Mouse (Mus musculus) forebrain, embryonic 13.5 days (tissue): ENCODE data around the gene Slc41a1. TPM values are rescaled to one million over a fixed set of nuclear protein-coding genes. Genes with fewer than 3 reads are reported as not detected.
A peak's percentile ranks its signal among the peaks of the same experiment; 100 is the strongest.
"Not testable (repeated sequence)": the region's sequence is repeated elsewhere in the genome, so short reads cannot be mapped to it uniquely, and the experiment has no call there.

Experiments used
- ATAC-seq: fragments of 200-750 bp; cut with Nextera tagmentation; 2 replicates; pipeline ENCODE4 v1.8.0; 2017
- H3K27ac ChIP-seq: fragments of 300-500 bp; sonication (generic); 2 replicates; pipeline ENCODE4 v1.5.1; 2015; ENCODE audit warnings: inconsistent platforms, mild to moderate bottlenecking, moderate library complexity
- H3K27me3 ChIP-seq: fragments of 300-500 bp; sonication (generic); 2 replicates; pipeline ENCODE4 v1.6.1; 2015; ENCODE audit warnings: mild to moderate bottlenecking, inconsistent platforms
- H3K36me3 ChIP-seq: fragments of 300-500 bp; sonication (generic); 2 replicates; pipeline ENCODE4 v1.6.1; 2015; ENCODE audit warnings: mild to moderate bottlenecking, inconsistent platforms; ENCODE audit not compliant: poor library complexity, severe bottlenecking
- H3K4me1 ChIP-seq: fragments of 300-500 bp; sonication (generic); 2 replicates; pipeline ENCODE4 v1.6.1; 2015; ENCODE audit warnings: inconsistent platforms
- H3K4me2 ChIP-seq: fragments of 300-500 bp; sonication (generic); 2 replicates; pipeline ENCODE4 v1.6.1; 2015; ENCODE audit warnings: inconsistent platforms, mild to moderate bottlenecking, moderate library complexity
- H3K4me3 ChIP-seq: fragments of 300-500 bp; sonication (generic); 2 replicates; pipeline ENCODE4 v1.5.1; 2015; ENCODE audit warnings: mild to moderate bottlenecking, inconsistent platforms
- H3K9ac ChIP-seq: fragments of 300-500 bp; sonication (generic); 2 replicates; pipeline ENCODE4 v1.6.1; 2015; ENCODE audit warnings: mild to moderate bottlenecking, inconsistent platforms
- H3K9me3 ChIP-seq: fragments of 300-500 bp; sonication (generic); replicated peaks from 2 replicates; pipeline ENCODE4 v1.6.1; 2016; ENCODE audit warnings: inconsistent platforms
- WGBS: fragments of 180-500 bp; shearing (Covaris S2); methylation state at CpG from one replicate; pipeline ENCODE4 v1.1.7; 2015; 5-methylcytosine and 5-hydroxymethylcytosine counted together
- polyA plus RNA-seq: library from polyadenylated mRNA; unstranded; fragments of >200 nt; fragmentation: Nextera tagmentation; extraction: Ambion mirVana; gene quantifications from 2 replicates; pipeline ENCODE4 v1.2.1, GENCODE M21; 2015

Slc41a1 gene
- polyA plus RNA-seq, 1 experiment from 2014 or later = 10.5 TPM

DNA sequence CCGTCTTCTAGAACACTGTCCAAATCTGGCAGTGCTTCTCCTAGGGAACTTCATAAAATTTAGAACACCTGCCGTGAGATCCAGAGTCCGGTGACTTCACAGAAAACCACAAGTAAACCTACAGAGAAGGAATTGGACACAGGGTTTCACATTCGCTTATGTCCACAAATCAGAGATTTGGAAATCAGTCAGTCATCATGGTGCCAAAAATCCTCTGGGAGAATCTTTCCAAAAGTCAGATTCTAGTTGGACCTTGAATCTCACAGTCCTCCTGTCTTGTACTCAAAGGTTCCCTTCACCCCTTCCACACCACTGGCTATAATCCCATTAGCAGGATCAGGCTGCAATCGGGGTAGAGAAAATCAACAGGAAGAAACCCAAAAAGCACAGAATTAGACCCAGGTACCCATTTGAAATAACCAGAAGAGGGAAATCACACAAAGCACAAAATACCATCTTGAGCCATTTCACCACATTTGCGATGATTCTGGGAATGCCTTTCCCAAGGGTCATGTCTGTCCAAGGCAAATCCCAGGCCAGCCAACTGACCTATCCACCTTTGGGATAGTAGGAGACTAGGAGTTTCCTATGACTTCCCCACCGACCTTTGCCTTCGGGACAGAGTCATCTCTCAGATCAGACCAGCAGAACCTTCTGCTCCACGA, 14.5 kb upstream of the Slc41a1 start:
- no peaks in the 10 kb centered on the region for H3K27me3 ChIP-seq
- no peaks in the 10 kb centered on the region for H3K9me3 ChIP-seq
- ATAC-seq = no peak

GRCm38 (mm10) chr1:131813731-131814130, 13.6 kb upstream of the Slc41a1 start:
- ATAC-seq = no peak
- H3K27me3 ChIP-seq = no peaks in the 10 kb centered on the region

More for the DNA sequence above, 14.5 kb upstream of the Slc41a1 start:
- Histone ChIP-seq H3K4me2 (no peak overlapping the region), H3K9ac (no peak overlapping the region), H3K27ac (no peak overlapping the region), H3K36me3 (no peaks in the 10 kb centered on the region), H3K4me1 (no peaks in the 10 kb centered on the region), H3K4me3 (no peak overlapping the region)
- 81% methylated on average over 9 of the region's 9 CpGs for WGBS

GRCm38 (mm10) chr1:131814191-131814590, 13.1 kb upstream of the Slc41a1 start:
- no peak overlapping the region for H3K9ac ChIP-seq
- H3K27me3 ChIP-seq = no peaks in the 10 kb centered on the region
- WGBS = 89% methylated on average over 3 of the region's 3 CpGs
- H3K4me1 ChIP-seq = no peaks in the 10 kb centered on the region
- H3K4me2 ChIP-seq = no peak overlapping the region
- no peak for ATAC-seq
- H3K27ac ChIP-seq = no peak overlapping the region
- H3K9me3 ChIP-seq = 0 out of 2 replicates have a peak, but pooled peaks cover 2% of the 10 kb centered on the region
- H3K4me3 ChIP-seq = no peak overlapping the region
- no peaks in the 10 kb centered on the region for H3K36me3 ChIP-seq

More at GRCm38 (mm10) chr1:131813731-131814130, 13.6 kb upstream of the Slc41a1 start:
- Histone ChIP-seq H3K4me3 (no peak overlapping the region), H3K4me2 (no peak overlapping the region), H3K9ac (no peak overlapping the region), H3K4me1 (no peaks in the 10 kb centered on the region), H3K27ac (no peak overlapping the region), H3K36me3 (no peaks in the 10 kb centered on the region), H3K9me3 (no peaks in the 10 kb centered on the region)
- 91% methylated on average over 4 of the region's 4 CpGs for WGBS

DNA sequence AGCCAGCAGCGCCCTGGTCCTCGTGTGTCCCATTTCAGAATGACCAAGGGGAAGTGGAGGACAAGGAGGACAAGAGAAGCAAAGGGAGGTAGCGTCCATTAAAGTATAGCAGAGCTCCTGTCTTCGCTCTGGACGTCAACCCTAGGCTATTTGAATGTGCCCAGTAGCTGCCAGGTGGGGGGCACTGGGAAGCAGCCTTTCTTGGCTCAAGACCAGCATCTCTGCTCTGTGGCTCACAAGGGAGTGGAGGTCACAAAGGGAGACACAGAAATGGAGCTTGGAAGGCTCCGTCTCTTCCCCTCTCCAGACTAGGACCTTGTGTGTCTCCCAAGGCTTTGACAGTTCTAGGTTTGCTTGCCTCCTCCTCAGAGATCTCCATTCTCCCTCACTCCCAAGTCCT, 10.4 kb upstream of the Slc41a1 start:
- H3K4me1 ChIP-seq = no peaks in the 10 kb centered on the region
- H3K27me3 ChIP-seq = no peaks in the 10 kb centered on the region
- H3K27ac ChIP-seq = no peak overlapping the region
- no peak for ATAC-seq
- no peaks in the 10 kb centered on the region for H3K36me3 ChIP-seq
- 75% methylated on average over 6 of the region's 6 CpGs for WGBS
- H3K4me3 ChIP-seq = no peak overlapping the region
- H3K4me2 ChIP-seq = no peak overlapping the region
- H3K9ac ChIP-seq = no peak overlapping the region
- H3K9me3 ChIP-seq = 0 out of 2 replicates have a peak, but pooled peaks cover 3% of the 10 kb centered on the region

- not testable (repeated sequence) for H3K4me1 ChIP-seq, H3K9me3 ChIP-seq, H3K9ac ChIP-seq, H3K36me3 ChIP-seq, ATAC-seq, H3K27me3 ChIP-seq, H3K4me2 ChIP-seq, H3K4me3 ChIP-seq, H3K27ac ChIP-seq
- 74% methylated on average over 9 of the region's 9 CpGs for WGBS
Observed at GRCm38 (mm10) chr1:131820353-131820752, 6.9 kb upstream of the Slc41a1 start.

DNA sequence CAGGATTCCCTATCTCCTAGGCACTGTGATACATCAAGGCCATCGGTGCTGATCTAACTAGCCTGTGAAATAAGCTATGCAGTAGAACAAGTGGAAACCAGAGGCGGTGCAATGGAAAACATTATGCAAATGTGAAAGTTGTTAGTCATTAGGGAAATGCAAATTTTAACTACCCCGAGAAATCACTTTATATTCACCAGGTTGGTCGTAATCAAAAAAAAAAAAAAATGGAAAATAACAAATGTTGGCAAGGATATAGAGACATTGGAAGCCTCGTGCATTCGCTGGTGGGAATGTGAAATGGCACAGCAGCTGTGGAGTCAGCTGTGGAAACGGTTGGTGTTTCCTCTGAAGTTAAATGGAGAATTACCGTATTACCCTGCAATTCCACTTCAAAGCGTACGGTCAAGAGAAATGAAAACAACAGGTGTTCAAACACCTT, 6.4 kb upstream of the Slc41a1 start:
- 68% methylated on average over 10 of the region's 10 CpGs for WGBS
- Histone ChIP-seq H3K27me3 (no peaks in the 10 kb centered on the region), H3K4me3 (no peak overlapping the region), H3K9ac (no peak overlapping the region), H3K4me2 (no peak overlapping the region), H3K4me1 (no peaks in the 10 kb centered on the region), H3K9me3 (0 out of 2 replicates have a peak, but pooled peaks cover 3% of the 10 kb centered on the region), H3K36me3 (no peaks in the 10 kb centered on the region), H3K27ac (no peak overlapping the region)
- peak; percentile 43; the same call in 1 of the 2 replicates for ATAC-seq

GRCm38 (mm10) chr1:131822292-131822691, 5.0 kb upstream of the Slc41a1 start:
- no peak overlapping the region for H3K4me3 ChIP-seq
- H3K27ac ChIP-seq = no peak overlapping the region
- H3K4me2 ChIP-seq = no peak overlapping the region
- no peak overlapping the region for H3K9ac ChIP-seq
- no peak for ATAC-seq
- H3K9me3 ChIP-seq = 0 out of 2 replicates have a peak, but pooled peaks cover 3% of the 10 kb centered on the region
- 77% methylated on average over 8 of the region's 8 CpGs for WGBS
- H3K36me3 ChIP-seq = no peaks in the 10 kb centered on the region
- H3K27me3 ChIP-seq = no peaks in the 10 kb centered on the region; the same call in 1 of the 2 replicates
- peaks cover 2% of the 10 kb centered on the region; the same call in 1 of the 2 replicates for H3K4me1 ChIP-seq

- H3K36me3 ChIP-seq = no peaks in the 10 kb centered on the region
- H3K4me1 ChIP-seq = peaks cover 4% of the 10 kb centered on the region; the same call in 1 of the 2 replicates
- H3K4me2 ChIP-seq = no peak overlapping the region
- H3K9ac ChIP-seq = no peak overlapping the region
- H3K9me3 ChIP-seq = 0 out of 2 replicates have a peak, but pooled peaks cover 3% of the 10 kb centered on the region
- no peaks in the 10 kb centered on the region; the same call in 1 of the 2 replicates for H3K27me3 ChIP-seq
- WGBS = 85% methylated on average over 1 of the region's 1 CpGs
- no peak for ATAC-seq
- H3K4me3 ChIP-seq = no peak overlapping the region
- H3K27ac ChIP-seq = no peak overlapping the region
Observed at GRCm38 (mm10) chr1:131822856-131823492, 4.3 kb upstream of the Slc41a1 start.

GRCm38 (mm10) chr1:131823563-131823962, 3.7 kb upstream of the Slc41a1 start:
- Histone ChIP-seq H3K4me3 (no peak overlapping the region), H3K4me2 (no peak overlapping the region), H3K9me3 (0 out of 2 replicates have a peak, but pooled peaks cover 3% of the 10 kb centered on the region), H3K4me1 (peaks cover 6% of the 10 kb centered on the region; the same call in 1 of the 2 replicates), H3K9ac (no peak overlapping the region), H3K27ac (no peak overlapping the region), H3K27me3 (no peaks in the 10 kb centered on the region; the same call in 1 of the 2 replicates), H3K36me3 (no peaks in the 10 kb centered on the region)
- WGBS = 68% methylated on average over 5 of the region's 5 CpGs
- no peak for ATAC-seq

- Histone ChIP-seq H3K4me3 (no peak overlapping the region), H3K27ac (no peak overlapping the region), H3K4me2 (no peak overlapping the region), H3K36me3 (no peaks in the 10 kb centered on the region), H3K27me3 (no peaks in the 10 kb centered on the region; the same call in 1 of the 2 replicates), H3K4me1 (peaks cover 17% of the 10 kb centered on the region), H3K9ac (no peak overlapping the region), H3K9me3 (no peaks in the 10 kb centered on the region)
- 91% methylated on average over 11 of the region's 11 CpGs for WGBS
- ATAC-seq = no peak
Observed at GRCm38 (mm10) chr1:131824528-131825181, 2.6 kb upstream of the Slc41a1 start.

- ATAC-seq = peak; percentile 95
- Histone ChIP-seq H3K4me3 (peak overlapping the region; percentile 79), H3K4me2 (peak overlapping the region; percentile 87), H3K4me1 (peaks cover 42% of the 10 kb centered on the region), H3K9me3 (no peaks in the 10 kb centered on the region), H3K27me3 (no peaks in the 10 kb centered on the region; the same call in 1 of the 2 replicates), H3K36me3 (0 out of 2 replicates have a peak, but pooled peaks cover 11% of the 10 kb centered on the region), H3K9ac (peak overlapping the region; percentile 81), H3K27ac (peak overlapping the region; percentile 59)
- WGBS = under 1% methylated on average over 35 of the region's 36 CpGs
Observed at GRCm38 (mm10) chr1:131827787-131828258, 530 bp downstream of the Slc41a1 start.
